Mouse (Mus musculus) cerebellum, postnatal 25 days (tissue): ENCODE measurements around the gene Nt5dc1.
"Not testable (repeated sequence)": the region's sequence is repeated elsewhere in the genome, so short reads cannot be mapped to it uniquely, and the experiment has no call there.

ENCODE experiments used
- DNase-seq, 2 experiments: peaks; one replicate each; pipeline ENCODE4 v3.0.0; 2021; ENCODE audit warnings: mixed read lengths in 2 of 2

The Nt5dc1 gene

GRCm38 (mm10) chr10:34309915-34310685 lies 108.3 kb downstream of the Nt5dc1 start:
- no peak for DNase-seq

GRCm38 (mm10) chr10:34307070-34307469 lies 111.3 kb downstream of the Nt5dc1 start:
- DNase-seq, result no peak

GRCm38 (mm10) chr10:34300368-34300767 lies 118.0 kb downstream of the Nt5dc1 start:
- DNase-seq, result peak in 1 of 2 experiments; percentile 11

DNA sequence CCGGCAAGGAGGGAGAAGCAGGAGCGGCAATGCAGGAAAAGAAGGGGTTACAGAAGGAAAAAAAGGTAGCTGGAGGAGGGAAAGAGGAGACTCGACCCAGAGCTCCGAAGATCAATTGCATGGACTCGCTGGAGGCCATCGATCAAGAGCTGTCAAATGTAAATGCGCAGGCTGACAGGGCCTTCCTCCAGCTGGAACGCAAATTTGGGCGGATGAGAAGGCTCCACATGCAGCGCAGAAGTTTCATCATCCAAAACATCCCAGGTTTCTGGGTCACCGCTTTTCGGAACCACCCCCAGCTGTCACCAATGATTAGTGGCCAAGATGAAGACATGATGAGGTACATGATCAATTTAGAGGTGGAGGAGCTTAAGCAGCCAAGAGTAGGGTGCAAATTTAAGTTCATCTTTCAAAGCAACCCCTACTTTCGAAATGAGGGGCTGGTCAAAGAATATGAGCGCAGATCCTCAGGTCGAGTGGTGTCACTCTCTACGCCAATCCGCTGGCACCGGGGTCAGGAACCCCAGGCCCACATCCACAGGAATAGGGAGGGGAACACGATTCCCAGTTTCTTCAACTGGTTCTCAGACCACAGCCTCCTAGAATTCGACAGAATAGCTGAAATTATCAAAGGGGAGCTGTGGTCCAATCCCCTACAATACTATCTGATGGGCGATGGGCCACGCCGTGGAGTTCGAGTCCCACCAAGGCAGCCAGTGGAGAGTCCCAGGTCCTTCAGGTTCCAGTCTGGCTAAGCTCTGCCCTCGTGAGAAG lies 120.2 kb downstream of the Nt5dc1 start:
- DNase-seq, result peak; percentile 40 to 49

- peak; percentile 93 to 96 for DNase-seq
Observed at GRCm38 (mm10) chr10:34297299-34297979, 120.9 kb downstream of the Nt5dc1 start, which contains the start of gene Tspyl4. Gene Tspyl4 (plus strand): TSS chr10:34297442.

DNA sequence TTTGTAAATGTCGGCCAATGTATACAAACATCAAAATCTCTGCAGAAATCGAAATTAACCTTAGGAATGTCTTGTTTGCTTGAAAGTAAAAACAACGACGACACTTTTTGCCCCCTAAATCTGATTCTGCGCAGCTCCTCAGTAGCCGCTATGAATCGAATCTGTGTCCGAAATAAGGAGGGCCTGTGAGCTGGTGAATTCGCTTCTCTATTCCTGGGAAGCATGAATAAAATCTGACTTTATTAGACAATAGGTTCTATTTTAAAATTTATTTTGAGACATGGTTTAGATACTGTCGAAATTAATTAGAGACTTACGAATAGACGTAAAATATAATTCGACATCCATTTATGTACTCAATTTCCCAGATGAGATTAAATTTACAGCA lies 121.4 kb downstream of the Nt5dc1 start:
- DNase-seq, result peak in 1 of 2 experiments; percentile 31

DNA sequence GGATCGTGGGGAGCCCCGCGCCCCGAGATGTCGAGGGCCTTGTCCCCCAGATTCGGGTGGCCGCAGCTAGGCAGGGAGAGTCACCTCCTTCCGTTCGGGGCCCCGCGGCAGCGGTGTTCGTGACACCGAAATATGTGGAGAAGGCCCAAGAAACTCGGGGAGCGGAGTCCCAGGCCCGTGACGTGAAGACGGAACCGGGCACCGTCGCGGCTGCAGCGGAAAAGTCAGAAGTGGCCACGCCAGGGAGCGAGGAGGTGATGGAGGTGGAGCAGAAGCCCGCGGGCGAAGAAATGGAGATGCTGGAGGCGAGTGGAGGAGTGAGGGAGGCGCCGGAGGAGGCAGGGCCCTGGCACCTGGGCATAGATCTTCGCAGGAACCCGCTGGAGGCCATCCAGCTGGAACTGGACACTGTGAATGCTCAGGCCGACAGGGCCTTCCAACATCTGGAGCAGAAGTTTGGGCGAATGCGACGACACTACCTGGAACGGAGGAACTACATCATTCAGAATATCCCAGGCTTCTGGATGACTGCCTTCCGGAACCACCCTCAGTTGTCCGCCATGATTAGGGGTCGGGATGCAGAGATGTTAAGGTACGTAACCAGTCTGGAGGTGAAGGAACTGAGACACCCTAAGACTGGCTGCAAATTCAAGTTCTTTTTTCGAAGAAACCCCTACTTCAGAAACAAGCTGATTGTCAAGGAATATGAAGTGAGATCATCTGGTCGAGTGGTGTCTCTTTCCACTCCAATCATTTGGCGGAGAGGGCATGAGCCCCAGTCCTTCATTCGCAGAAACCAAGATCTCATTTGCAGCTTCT lies 135.7 kb downstream of the Nt5dc1 start:
- peak; percentile 28 to 75 for DNase-seq

- peak; percentile 98 to 99 for DNase-seq
Observed at GRCm38 (mm10) chr10:34281962-34282388, 136.4 kb downstream of the Nt5dc1 start, which contains the start of gene Tspyl1. Gene Tspyl1 (plus strand): TSS chr10:34282190.

DNA sequence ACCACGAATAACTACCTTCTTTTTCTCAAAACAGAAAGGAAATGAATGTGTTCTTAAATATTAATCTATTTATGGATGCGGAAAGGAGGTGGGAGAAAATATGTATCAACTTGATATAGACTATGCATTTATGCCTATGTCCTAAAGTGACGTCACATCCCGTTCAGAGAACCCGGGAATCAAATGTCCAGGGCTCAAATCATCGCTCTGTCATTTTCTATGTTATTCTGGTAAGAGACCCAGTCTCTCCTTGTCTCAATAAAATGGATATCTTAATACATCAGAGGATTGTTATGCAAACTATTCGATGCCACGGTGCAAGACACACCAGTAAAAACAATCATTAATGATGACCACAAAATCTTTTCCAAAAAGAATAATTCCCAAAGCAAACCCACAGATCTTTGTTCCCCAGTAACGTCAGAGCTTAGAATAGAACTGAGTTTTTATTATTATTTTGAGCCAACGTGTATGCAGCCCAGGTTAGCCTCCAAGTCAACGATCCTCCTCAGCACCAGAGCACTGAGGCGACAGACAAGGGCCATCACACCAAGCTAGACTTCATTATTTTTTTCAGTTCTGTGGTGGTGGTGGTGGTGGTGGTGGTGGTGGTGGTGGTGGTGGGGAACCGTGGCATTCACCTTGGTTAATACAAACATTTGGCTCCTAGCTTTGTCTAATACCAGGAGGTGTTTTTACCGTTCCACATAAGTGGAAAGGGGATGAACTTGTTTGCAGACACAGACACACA lies 137.0 kb downstream of the Nt5dc1 start:
- DNase-seq, result peak; percentile 15 to 27

DNA sequence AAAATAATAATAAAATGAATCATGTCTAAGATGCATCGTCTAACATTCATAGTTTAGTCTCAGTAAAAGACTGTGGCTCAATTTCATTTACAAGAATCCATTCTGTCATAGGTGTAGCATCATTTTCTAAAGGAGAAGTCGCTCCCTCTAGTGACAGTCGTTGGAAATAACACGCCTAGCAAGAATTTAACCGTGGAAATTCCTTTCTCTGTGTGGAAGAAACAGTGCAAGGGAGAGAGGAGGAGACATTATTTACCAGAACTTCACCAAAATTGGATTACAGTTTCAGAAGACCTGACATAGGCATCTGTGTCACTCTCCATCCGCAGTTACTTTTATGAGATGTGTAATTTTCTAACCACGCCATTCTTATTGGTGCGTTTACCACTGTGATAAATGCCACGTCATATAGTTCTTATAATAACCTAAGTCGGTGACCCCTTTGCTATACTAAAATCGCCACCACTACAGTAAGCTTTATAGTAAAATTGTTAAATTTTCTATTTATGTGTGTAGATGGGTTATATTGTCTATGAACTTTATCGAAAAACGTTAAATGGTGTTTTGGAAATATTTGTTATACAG lies 137.7 kb downstream of the Nt5dc1 start:
- peak; percentile 45 to 70 for DNase-seq

DNA sequence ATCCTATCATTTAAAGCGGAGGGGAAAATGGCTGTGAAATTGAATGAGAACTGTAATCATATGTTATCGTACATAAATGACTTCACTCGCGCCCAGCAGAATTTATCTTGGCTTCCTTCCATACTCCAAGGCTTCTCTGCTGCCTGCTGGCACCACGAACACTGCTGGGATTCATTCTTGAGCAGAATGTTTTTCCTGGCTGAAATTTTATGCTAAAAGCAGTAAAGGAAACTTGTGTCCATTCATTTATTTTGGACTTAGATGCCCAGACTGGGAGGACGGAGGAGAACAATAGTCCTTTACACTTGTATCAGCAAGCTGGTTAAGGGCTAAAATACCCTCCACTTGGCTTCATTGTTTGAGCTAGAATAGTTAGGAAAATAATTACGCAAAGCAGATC lies 146.7 kb downstream of the Nt5dc1 start:
- DNase-seq, result peak in 1 of 2 experiments; percentile 25

DNA sequence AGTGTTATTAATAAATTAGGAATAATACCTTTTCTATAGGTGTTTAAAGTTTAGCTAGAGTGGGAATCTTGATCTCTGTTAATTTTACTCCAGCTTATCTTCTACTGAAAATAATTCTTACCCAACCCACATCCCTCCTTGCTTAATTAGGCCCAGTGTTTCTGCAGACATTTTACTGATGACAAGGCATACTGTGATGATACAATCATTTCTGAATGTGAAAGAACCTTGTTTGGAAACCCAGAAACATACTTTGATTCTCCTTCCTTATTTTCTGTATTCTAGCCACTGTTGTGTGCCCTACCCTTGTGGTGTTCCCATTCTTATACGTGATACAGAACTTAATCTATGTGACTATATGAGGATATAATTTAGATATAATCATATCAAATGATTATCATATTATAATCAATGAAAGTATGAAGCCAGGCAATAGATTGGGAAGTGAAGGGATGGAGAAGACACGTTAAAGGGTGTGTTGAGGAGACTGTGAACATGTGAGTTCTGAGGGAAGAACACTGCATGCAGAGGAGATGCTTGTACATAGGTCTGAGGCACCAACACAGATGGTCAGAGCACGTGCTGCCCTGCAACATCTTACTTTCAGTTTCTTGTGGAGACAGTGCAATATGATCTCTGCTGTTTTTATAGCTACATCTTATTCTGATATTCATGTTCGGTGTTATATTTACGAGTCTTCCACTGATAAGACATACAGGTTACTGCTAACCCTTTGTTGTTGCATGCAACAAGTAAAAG lies 150.9 kb downstream of the Nt5dc1 start:
- no peak for DNase-seq

DNA sequence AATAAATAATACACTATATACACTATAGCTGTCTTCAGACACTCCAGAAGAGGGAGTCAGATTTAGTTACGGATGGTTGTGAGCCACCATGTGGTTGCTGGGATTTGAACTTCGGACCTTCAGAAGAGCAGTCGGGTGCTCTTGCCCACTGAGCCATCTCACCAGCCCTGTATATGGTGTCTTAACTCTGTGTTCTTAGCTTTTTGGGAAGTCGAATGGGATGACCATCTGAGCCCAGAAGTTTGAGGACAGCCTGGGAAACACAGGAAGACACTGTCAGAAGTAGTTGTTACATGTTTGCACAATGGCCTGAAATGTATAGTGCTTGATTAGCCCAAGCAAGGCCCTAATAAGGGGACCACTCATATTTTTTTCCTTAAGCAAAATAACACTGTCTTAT lies 153.2 kb downstream of the Nt5dc1 start:
- DNase-seq, result no peak

- DNase-seq, result not testable (repeated sequence)
Observed at GRCm38 (mm10) chr10:34252833-34253232, 165.5 kb downstream of the Nt5dc1 start.

DNA sequence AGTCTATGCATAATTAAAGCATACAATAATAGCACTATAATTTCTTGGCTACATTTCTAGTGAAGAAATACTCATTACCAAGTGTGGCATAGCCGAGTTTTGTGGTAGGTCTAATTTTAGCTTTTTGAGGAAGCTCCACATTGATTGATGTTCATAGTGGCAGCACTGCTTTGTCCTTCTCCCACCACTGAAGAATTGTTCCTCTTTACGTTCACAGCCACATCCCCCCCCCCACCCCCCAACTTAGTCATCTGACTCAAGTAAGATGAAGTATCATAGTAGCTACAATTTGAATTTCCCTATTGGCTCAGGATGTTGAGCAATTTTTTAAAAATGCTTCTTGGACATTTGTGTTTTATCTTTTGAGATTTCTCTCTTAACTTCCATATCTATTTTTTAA lies 168.8 kb downstream of the Nt5dc1 start:
- no peak for DNase-seq

- no peak for DNase-seq
Observed at GRCm38 (mm10) chr10:34247757-34248156, 170.6 kb downstream of the Nt5dc1 start.

DNA sequence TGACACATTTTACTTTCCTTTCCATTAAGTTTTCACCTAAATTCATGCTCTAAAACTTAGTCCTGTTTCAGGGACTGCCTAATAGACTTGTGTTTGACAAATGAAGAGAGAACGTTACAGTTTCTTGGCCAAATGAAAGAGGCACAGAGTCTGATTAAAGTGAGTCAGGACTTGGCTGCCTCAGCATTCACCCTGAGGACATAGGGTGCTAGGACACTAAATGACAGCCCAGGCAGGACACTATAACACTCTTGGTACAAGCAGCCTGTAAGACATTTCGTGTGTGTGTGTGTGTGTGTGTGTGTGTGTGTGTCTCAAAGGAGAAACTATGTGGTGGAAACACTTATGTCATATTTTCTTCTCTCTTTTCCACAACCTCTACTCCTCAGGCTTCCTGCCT lies 172.2 kb downstream of the Nt5dc1 start:
- DNase-seq, result no peak

DNA sequence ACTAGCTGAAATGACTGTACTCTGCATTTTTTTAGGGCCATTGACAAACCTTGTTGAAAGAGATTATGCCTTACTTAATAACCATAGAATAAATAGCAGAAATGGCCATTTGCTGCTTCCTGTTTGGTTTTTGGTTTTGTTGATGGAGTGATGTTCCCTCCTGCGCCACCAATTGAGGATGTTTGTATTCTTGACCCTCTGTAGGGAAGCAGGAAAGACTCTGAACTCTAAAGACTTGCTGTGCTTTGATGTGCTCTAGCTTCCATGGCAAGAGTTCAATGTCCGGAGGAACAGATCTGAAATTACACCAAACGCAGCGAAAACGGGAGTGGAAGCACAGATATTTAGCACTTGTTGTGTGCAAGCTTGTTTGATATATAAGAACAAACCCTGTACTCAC lies 173.6 kb downstream of the Nt5dc1 start:
- no peak for DNase-seq

- no peak for DNase-seq
Observed at GRCm38 (mm10) chr10:34238536-34238935, 179.8 kb downstream of the Nt5dc1 start.
